Mouse (Mus musculus) natural killer cell, adult 2 months (primary cell): Measurements from ENCODE around the gene Gm5622.
"Not testable (repeated sequence)": the region's sequence is repeated elsewhere in the genome, so short reads cannot be mapped to it uniquely, and the experiment has no call there.

Experiments used
- DNase-seq, 2 experiments: peaks; one replicate each; pipeline ENCODE4 v3.0.0; 2022; ENCODE audit warnings: low spot score in 2 of 2

Gene Gm5622

GRCm38 (mm10) chr14:51552490-51552889 is at the start of gene Gm5622:
Gene Gm5622, plus strand, starts transcription at chr14:51552790.
- no peak for DNase-seq

- DNase-seq: no peak
These were observed 45.2 kb upstream of the Gm5622 start for GRCm38 (mm10) chr14:51507416-51507815.

- not testable (repeated sequence) for DNase-seq
These were observed 21.4 kb downstream of the Gm5622 start, which contains the start of gene Gm17175 for GRCm38 (mm10) chr14:51573963-51574362. Gene Gm17175, minus strand, starts transcription at chr14:51574063.

- not testable (repeated sequence) for DNase-seq
These were observed 39.4 kb downstream of the Gm5622 start, which contains the start of gene Gm17174 for GRCm38 (mm10) chr14:51592039-51592438. Gene Gm17174, minus strand, starts transcription at chr14:51592139.

- DNase-seq: no peak
These were observed 58.6 kb downstream of the Gm5622 start, which contains the start of gene Gm17078 for GRCm38 (mm10) chr14:51611210-51611609. Gene Gm17078, minus strand, starts transcription at chr14:51611310.

GRCm38 (mm10) chr14:51632426-51632825 is 79.8 kb downstream of the Gm5622 start:
- peak; percentile 1 to 10 for DNase-seq

- not testable (repeated sequence) for DNase-seq
These were observed 83.0 kb downstream of the Gm5622 start, which contains the start of gene Gm4181 for GRCm38 (mm10) chr14:51635566-51635965. Gene Gm4181, minus strand, starts transcription at chr14:51635666.

- DNase-seq: no peak
These were observed 124.7 kb downstream of the Gm5622 start for GRCm38 (mm10) chr14:51677269-51677668.

- not testable (repeated sequence) for DNase-seq
These were observed 142.8 kb downstream of the Gm5622 start, which contains the start of gene Gm17079 for GRCm38 (mm10) chr14:51695368-51695767. Gene Gm17079, minus strand, starts transcription at chr14:51695468.
